Mouse (Mus musculus) spleen, postnatal 0 days (tissue): Measurements from ENCODE around the gene Pmp22. TPM values are rescaled to one million over a fixed set of nuclear protein-coding genes. Genes with fewer than 3 reads are reported as not detected.

ENCODE experiments used
- polyA plus RNA-seq: library from polyadenylated mRNA; unstranded; fragments of >200 nt; fragmentation: Nextera tagmentation; extraction: Ambion mirVana; gene quantifications from 2 replicates; pipeline ENCODE4 v1.2.1, GENCODE M21; 2015

Pmp22 gene
- polyA plus RNA-seq: 37.9 and 46.5 TPM in 2 replicates

GRCm38 (mm10) chr11:63128784-63129183 is at the start of gene Pmp22:
Gene Pmp22 (plus strand): TSS chr11:63128982.

Other genes with a start within 250 kb of the Pmp22 start
- gene Tvp23b, start 249.5 kb upstream of the Pmp22 start, polyA plus RNA-seq: 30.9 and 37.4 TPM in 2 replicates
- gene Cdrt4, start 177.8 kb upstream of the Pmp22 start, polyA plus RNA-seq: not detected in 2 replicates
- gene Tekt3, start 67.3 kb upstream of the Pmp22 start, polyA plus RNA-seq: 0.07 TPM in 1 of 2 replicates, not detected in the other